Mouse (Mus musculus): Measurements from ENCODE around the gene Gm40193. TPM values are rescaled to one million over a fixed set of nuclear protein-coding genes. Genes with fewer than 3 reads are reported as not detected.
"Not testable (repeated sequence)": the region's sequence is repeated elsewhere in the genome, so short reads cannot be mapped to it uniquely, and the experiment has no call there.

Gm40193 gene
- 1.1 and 3.3 TPM in 2 replicates for polyA plus RNA-seq (2015; fragmentation: Nextera tagmentation; extraction: Ambion mirVana)

DNA sequence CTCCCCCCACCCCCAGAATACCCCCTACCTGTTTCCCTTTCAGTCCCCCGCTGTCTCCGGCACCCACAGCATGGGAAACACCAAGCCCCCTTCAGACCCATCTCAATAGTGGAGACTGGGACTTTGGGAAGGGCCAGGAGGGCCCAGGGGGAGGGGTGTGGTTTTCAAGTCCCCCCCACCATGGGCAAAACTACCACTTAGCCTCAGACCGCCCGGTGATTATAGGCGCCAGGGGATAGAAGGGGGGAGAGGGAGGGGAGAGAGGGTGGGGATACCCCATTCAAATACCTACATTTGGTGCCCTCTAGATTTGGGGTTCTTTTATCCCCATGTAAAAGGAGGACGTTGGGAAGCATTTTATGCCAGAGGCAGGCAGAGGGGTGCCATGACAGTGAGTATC is at the start of gene Gm40193:
Gm40193 (minus strand) TSS at position 101 of the 400 bp plus-strand sequence.
- no peak; the same call in 1 of the 2 replicates for ATAC-seq (ENCODE audit: insufficient number of reproducible peaks, low FRiP score, low TSS enrichment, low read depth)
- Histone ChIP-seq H3K4me3 (replicated peaks) (no peak within 1 kb of the TSS), H3K4me2 (replicated peaks) (no peak within 1 kb of the TSS), H3K27me3 (no peaks in the 10 kb centered on the region), H3K4me1 (no peaks in the 10 kb centered on the region), H3K36me3 (peaks cover 20% of the 10 kb centered on the region), H3K9ac (no peak within 1 kb of the TSS), H3K9me3 (replicated peaks) (no peaks in the 10 kb centered on the region), H3K27ac (replicated peaks) (no peak within 1 kb of the TSS)
- WGBS, result 74% methylated on average over 6 of the region's 6 CpGs

DNA sequence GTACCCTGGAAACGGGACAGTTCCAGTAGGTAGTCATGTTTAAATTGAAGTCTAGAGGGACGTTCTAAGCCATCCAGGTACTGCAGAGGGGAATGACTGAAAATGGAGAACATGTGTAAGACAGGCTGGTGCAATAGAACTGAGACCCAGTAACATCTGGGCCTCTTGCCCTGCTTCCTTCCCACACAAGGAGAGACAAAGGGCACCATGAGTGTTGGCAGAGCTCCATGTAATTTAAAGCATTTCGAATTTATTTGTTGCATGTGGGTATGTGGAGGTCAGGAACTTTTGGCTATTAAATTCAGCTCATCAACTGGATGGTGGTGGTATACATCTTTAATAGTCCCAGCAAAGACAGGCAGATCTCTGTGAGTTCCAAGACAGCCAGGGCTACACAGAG is 49.5 kb upstream of the Gm40193 start:
- Histone ChIP-seq H3K4me2 (replicated peaks) (no peak overlapping the region), H3K4me1 (peaks cover 93% of the 10 kb centered on the region), H3K9ac (no peak overlapping the region), H3K36me3 (no peaks in the 10 kb centered on the region), H3K4me3 (replicated peaks) (no peak overlapping the region), H3K27me3 (no peaks in the 10 kb centered on the region), H3K27ac (replicated peaks) (peak overlapping the region; percentile 82; the same call in 1 of the 2 replicates), H3K9me3 (replicated peaks) (no peaks in the 10 kb centered on the region)
- no peak for ATAC-seq (ENCODE audit: insufficient number of reproducible peaks, low FRiP score, low TSS enrichment, low read depth)
- 24% methylated on average over 3 of the region's 3 CpGs for WGBS

DNA sequence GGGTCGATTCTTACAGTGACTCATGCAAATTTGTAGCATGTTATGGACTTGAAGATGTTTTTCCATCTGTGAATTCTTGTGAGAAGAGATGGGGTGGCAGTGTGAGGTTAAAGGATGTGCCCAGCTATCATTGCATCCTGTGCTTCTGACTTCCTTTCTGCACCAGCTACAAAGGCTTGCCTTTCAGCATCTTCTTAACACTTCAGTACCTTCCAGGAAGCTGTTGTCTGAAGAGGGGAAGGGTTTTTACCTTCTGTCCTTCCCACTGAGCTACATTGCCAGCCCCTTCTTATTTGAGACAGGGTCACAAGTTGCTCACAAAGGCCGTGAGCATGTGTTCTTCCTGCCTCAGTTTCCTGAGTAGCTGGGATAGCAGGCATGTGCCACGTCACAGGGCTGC is 48.2 kb upstream of the Gm40193 start:
- peaks cover 92% of the 10 kb centered on the region for H3K4me1 ChIP-seq
- 68% methylated on average over 3 of the region's 3 CpGs for WGBS
- H3K36me3 ChIP-seq, result no peaks in the 10 kb centered on the region
- ATAC-seq (ENCODE audit: insufficient number of reproducible peaks, low FRiP score, low TSS enrichment, low read depth), result no peak
- H3K4me3 ChIP-seq (replicated peaks), result no peak overlapping the region
- peak overlapping the region; percentile 44; the same call in 1 of the 2 replicates for H3K27ac ChIP-seq (replicated peaks)
- H3K9ac ChIP-seq, result no peak overlapping the region
- no peak overlapping the region for H3K4me2 ChIP-seq (replicated peaks)
- H3K27me3 ChIP-seq, result no peaks in the 10 kb centered on the region
- no peaks in the 10 kb centered on the region for H3K9me3 ChIP-seq (replicated peaks)

DNA sequence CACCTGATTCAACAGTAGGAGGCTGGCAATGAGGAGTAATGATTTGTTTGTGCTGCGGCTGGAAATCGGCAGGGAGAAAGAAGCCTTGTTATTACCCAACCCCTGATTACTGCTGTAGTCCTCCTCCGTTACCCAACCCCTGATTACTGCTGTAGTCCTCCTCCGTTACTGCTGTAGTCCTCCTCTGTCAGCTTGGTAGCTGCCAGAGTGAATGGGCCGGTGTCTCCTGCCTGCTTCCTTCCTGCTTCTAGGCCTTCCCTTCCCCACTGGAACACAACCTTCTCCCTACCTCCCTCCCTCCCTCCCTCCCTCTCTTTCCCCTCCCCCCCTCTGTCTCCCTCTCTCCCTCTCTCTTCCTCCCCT is 47.6 kb upstream of the Gm40193 start:
- no peak overlapping the region for H3K4me2 ChIP-seq (replicated peaks)
- H3K36me3 ChIP-seq, result no peaks in the 10 kb centered on the region
- H3K27me3 ChIP-seq, result no peaks in the 10 kb centered on the region
- ATAC-seq (ENCODE audit: insufficient number of reproducible peaks, low FRiP score, low TSS enrichment, low read depth), result no peak
- peak overlapping the region; percentile 83 for H3K27ac ChIP-seq (replicated peaks)
- H3K9ac ChIP-seq, result no peak overlapping the region
- peaks cover 87% of the 10 kb centered on the region for H3K4me1 ChIP-seq
- WGBS, result 46% methylated on average over 5 of the region's 5 CpGs
- H3K9me3 ChIP-seq (replicated peaks), result no peaks in the 10 kb centered on the region
- no peak overlapping the region for H3K4me3 ChIP-seq (replicated peaks)

DNA sequence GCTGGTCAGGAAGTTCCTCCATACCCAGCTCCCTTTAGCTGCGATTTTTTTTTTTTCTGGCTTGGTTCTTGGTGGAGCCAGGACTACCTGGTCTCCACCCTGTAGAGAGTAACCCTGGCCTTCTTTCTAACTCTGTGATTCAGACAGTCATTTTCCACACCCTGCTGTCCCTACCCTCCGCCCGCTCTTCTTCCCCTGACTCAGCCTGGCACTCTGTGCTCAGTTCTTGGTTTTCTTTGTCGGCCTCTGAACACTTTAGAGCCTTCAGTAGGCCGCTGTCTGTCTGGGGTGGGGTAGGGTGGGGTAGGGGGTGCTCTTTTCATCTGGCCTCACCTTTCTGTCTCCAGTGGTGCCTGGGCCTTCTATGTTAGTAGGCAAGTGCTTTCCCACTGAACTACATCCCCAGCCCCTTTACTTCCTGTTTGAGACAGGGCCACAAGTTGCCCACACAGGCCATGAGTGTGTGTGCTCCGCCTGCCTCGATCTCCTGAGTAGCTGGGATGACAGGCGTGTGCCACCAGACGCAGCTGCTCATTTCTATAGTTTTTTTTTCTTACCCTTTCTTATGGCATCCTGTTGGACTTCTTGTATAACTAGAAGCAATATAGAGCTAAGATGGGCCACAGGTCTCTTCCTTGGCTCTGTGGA is 47.1 kb upstream of the Gm40193 start:
- no peak overlapping the region for H3K9ac ChIP-seq
- H3K36me3 ChIP-seq, result no peaks in the 10 kb centered on the region
- no peaks in the 10 kb centered on the region for H3K27me3 ChIP-seq
- H3K9me3 ChIP-seq (replicated peaks), result no peaks in the 10 kb centered on the region
- peaks cover 82% of the 10 kb centered on the region for H3K4me1 ChIP-seq
- 61% methylated on average over 9 of the region's 9 CpGs for WGBS
- peak overlapping the region; percentile 83 for H3K27ac ChIP-seq (replicated peaks)
- H3K4me3 ChIP-seq (replicated peaks), result no peak overlapping the region
- ATAC-seq (ENCODE audit: insufficient number of reproducible peaks, low FRiP score, low TSS enrichment, low read depth), result no peak
- H3K4me2 ChIP-seq (replicated peaks), result no peak overlapping the region

DNA sequence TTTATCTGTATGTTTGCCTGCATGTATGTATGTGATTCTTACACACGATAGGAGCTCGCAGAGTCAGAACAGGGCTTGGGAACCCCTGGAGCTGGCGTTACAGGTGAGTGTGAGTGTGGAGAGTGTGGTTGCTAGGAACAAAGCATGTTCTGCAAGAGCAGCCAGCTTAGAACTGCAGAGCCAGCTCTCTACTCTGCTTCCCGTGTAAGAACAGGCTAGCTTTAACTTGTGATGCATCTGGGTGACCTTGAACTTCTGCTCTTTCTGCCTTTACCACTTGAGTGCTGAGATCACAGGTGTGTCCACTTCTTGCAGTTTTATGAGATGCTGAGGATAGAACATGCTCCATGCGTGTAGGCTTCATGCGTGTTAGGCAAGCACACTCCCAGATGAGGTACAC is 46.2 kb upstream of the Gm40193 start:
- no peak overlapping the region for H3K9ac ChIP-seq
- no peak for ATAC-seq (ENCODE audit: insufficient number of reproducible peaks, low FRiP score, low TSS enrichment, low read depth)
- no peaks in the 10 kb centered on the region for H3K9me3 ChIP-seq (replicated peaks)
- no peaks in the 10 kb centered on the region for H3K36me3 ChIP-seq
- 76% methylated on average over 6 of the region's 6 CpGs for WGBS
- H3K27ac ChIP-seq (replicated peaks), result peak overlapping the region; percentile 83
- no peak overlapping the region for H3K4me3 ChIP-seq (replicated peaks)
- no peaks in the 10 kb centered on the region for H3K27me3 ChIP-seq
- no peak overlapping the region; the same call in 1 of the 2 replicates for H3K4me2 ChIP-seq (replicated peaks)
- peaks cover 74% of the 10 kb centered on the region for H3K4me1 ChIP-seq

DNA sequence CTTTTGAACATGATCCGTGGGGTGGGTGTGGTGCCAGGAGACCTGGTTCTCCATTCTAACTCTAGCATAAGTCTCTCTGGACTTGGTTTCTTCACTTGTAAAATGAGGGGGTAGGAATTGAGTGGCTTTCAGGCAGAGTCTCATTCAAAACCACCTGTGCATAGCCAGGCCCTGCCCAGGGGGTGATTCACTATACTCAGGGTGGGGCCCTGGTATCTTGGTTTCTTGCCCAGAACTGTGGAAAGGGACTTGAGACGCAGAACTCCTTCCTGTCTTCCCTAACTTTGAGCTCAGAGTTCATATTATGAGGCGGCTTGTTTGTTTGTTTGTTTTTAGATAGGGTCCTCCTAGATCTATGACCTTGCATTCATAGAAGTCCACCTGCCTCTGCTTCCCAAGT is 44.5 kb upstream of the Gm40193 start:
- H3K4me3 ChIP-seq (replicated peaks), result no peak overlapping the region
- 53% methylated on average over 3 of the region's 3 CpGs for WGBS
- no peak overlapping the region for H3K9ac ChIP-seq
- 0 out of 2 replicates have a peak, but pooled peaks have one; percentile 48 for ATAC-seq (ENCODE audit: insufficient number of reproducible peaks, low FRiP score, low TSS enrichment, low read depth)
- no peak overlapping the region for H3K4me2 ChIP-seq (replicated peaks)
- H3K36me3 ChIP-seq, result no peaks in the 10 kb centered on the region
- no peaks in the 10 kb centered on the region for H3K27me3 ChIP-seq
- H3K4me1 ChIP-seq, result peaks cover 59% of the 10 kb centered on the region
- peak overlapping the region; percentile 83 for H3K27ac ChIP-seq (replicated peaks)
- no peaks in the 10 kb centered on the region for H3K9me3 ChIP-seq (replicated peaks)

DNA sequence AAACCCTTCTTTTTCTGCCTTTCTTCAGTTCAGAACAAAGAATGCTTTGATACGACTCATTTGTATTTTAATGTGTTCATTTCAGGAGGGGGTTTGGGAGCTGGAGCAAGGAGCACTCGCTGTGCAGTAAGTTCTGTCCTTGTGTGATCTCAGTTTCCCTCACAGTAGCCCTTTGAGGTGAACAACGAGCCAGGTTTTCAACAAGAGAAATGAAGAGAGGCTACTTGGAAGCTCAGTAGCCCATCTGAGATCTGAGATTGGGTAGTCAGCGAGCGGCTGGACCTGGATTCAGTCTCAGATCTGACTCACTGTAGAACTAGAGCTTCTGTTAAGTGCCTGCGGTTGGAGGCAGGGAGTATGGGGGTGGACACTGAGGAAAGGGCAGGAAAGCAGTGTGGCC is 41.1 kb upstream of the Gm40193 start:
- Histone ChIP-seq H3K36me3 (no peaks in the 10 kb centered on the region), H3K4me2 (replicated peaks) (no peak overlapping the region), H3K27me3 (no peaks in the 10 kb centered on the region), H3K9ac (no peak overlapping the region), H3K9me3 (replicated peaks) (no peaks in the 10 kb centered on the region), H3K4me1 (peaks cover 34% of the 10 kb centered on the region), H3K4me3 (replicated peaks) (no peak overlapping the region), H3K27ac (replicated peaks) (no peak overlapping the region)
- 79% methylated on average over 6 of the region's 6 CpGs for WGBS
- no peak for ATAC-seq (ENCODE audit: insufficient number of reproducible peaks, low FRiP score, low TSS enrichment, low read depth)

DNA sequence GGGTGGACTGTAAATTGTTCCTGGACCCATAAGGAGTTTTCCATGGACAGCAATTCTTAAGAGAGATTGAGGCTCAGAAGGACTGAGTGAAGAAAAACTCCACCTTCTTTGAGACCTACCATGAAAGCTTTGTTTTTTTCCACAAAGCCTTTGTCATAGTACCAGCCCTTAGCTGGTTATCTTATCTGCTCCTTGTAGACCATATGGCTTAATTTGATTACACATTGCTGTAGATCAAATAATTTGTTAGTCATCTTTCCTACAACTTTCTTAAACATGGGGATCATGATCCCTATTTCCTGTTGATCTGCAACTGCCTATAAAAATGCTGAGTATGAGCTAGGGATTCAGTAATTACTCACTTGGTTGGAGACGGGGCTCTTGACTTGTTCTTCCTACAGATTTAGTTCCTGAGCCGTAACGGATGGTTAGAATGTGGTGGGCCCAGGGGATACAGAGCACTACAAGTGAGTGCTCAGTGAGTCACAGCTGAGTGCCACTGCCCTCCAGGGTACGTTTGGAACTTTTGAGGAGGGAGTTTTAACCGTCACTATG is 39.7 kb upstream of the Gm40193 start:
- Histone ChIP-seq H3K9me3 (replicated peaks) (no peaks in the 10 kb centered on the region), H3K27me3 (no peaks in the 10 kb centered on the region), H3K36me3 (no peaks in the 10 kb centered on the region), H3K9ac (no peak overlapping the region), H3K4me3 (replicated peaks) (no peak overlapping the region), H3K4me2 (replicated peaks) (no peak overlapping the region), H3K27ac (replicated peaks) (no peak overlapping the region), H3K4me1 (peaks cover 20% of the 10 kb centered on the region)
- 43% methylated on average over 5 of the region's 5 CpGs for WGBS
- no peak for ATAC-seq (ENCODE audit: insufficient number of reproducible peaks, low FRiP score, low TSS enrichment, low read depth)

DNA sequence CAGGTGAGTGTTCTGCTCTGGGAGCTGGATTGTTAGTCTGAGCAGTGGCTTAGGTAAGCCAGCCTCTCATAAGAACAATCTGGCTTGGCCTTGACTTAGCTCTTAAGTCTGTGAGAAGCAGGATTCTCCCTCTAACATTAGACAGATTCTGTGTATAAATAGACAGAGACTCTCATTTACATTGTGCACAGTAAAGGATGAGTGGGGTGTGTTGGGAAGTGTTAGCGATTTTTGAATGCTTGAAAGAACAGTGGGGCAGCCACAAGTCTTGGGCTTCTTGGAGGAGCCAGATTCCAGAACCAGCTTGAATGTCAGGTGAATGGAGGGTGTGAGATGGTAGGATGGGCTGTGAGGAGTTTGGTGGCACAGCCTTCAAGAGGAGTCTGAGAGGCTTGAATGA is 38.9 kb upstream of the Gm40193 start:
- Histone ChIP-seq H3K4me3 (replicated peaks) (no peak overlapping the region), H3K27ac (replicated peaks) (no peak overlapping the region), H3K4me2 (replicated peaks) (no peak overlapping the region), H3K36me3 (no peaks in the 10 kb centered on the region), H3K4me1 (peaks cover 15% of the 10 kb centered on the region), H3K9me3 (replicated peaks) (no peaks in the 10 kb centered on the region), H3K27me3 (no peaks in the 10 kb centered on the region), H3K9ac (no peak overlapping the region)
- 97% methylated on average over 1 of the region's 1 CpGs for WGBS
- no peak for ATAC-seq (ENCODE audit: insufficient number of reproducible peaks, low FRiP score, low TSS enrichment, low read depth)

DNA sequence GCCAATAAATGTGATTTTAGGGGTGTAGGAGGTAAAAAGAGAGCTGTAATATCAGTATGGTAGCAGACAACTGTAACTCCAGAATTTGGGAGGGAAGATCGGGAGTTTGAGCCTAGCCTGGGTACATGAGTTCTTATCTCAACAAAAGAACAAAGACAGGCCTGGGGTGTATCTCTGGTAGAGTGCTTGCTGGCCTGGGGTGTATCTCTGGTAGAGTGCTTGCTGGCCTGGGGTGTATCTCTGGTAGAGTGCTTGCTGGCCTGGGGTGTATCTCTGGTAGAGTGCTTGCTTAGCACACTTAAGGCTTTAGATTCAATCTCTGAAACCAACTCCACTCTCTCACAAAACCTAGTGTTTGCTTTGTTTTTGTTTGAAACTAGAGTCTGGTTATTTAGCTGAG is 37.9 kb upstream of the Gm40193 start:
- H3K4me1 ChIP-seq, result peaks cover 17% of the 10 kb centered on the region; the same call in 1 of the 2 replicates
- not testable (repeated sequence) for H3K4me3 ChIP-seq (replicated peaks); H3K9me3 ChIP-seq (replicated peaks); ATAC-seq (ENCODE audit: insufficient number of reproducible peaks, low FRiP score, low TSS enrichment, low read depth); H3K4me2 ChIP-seq (replicated peaks); H3K36me3 ChIP-seq; H3K9ac ChIP-seq; H3K27me3 ChIP-seq; H3K27ac ChIP-seq (replicated peaks)
- 93% methylated on average over 1 of the region's 1 CpGs for WGBS

DNA sequence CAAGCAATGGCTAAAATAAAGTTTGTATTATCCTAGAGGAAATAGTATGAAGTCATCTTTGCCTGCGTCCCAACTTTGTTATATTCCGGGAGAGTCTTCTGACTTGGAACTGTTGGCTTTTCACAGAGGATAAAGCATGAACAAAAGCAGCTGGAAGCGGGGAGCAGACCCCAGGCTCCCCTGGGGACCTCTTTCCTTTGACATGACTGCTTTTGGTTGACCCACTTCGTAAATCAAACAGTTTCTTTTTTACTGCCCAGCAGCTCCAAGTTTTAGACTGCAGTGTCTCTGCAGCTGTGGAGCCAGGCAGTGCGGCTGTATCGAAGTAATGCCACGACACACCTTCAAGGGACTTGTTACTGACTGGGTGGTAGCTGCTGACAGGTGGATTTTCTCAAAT is 33.8 kb upstream of the Gm40193 start:
- Histone ChIP-seq H3K4me2 (replicated peaks) (no peak overlapping the region), H3K27me3 (no peaks in the 10 kb centered on the region), H3K4me1 (peaks cover 35% of the 10 kb centered on the region), H3K27ac (replicated peaks) (no peak overlapping the region; the same call in 1 of the 2 replicates), H3K36me3 (no peaks in the 10 kb centered on the region), H3K4me3 (replicated peaks) (no peak overlapping the region), H3K9ac (no peak overlapping the region), H3K9me3 (replicated peaks) (no peaks in the 10 kb centered on the region)
- 65% methylated on average over 7 of the region's 7 CpGs for WGBS
- no peak for ATAC-seq (ENCODE audit: insufficient number of reproducible peaks, low FRiP score, low TSS enrichment, low read depth)
